ENCODE assay signal across 10 mouse cellular contexts in the genomic region with DNA sequence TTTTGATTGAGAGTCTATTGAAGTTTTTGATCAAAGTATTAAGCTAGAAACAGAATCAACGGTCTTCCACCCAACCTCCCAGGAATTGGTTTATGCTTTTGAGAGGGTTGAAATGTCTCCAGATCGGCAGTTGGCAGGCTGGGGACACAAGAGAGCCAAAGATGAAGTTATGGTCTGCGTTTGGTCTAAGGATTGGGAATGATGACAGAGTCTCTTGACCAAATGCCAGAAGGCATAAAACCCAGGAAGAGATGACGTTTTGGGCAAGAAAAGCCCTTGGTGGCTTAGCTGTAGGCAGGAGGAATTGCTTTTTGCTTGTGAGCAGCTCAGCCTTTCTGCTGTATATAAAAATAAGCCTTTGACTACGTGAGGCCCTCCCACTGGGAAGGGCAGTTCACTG.
A peak's percentile ranks its signal among the peaks of the same experiment; 100 is the strongest.
DNase-seq lines count a peak whose midpoint lies in the region; ATAC-seq and TF ChIP-seq lines count a peak whose summit lies in the region.
"Had no signal": no experiment of that assay in that cellular context is flagged by ENCODE, and none has a peak within 500 bp of the region (broad histone marks: within the 10 kb centered on the region; RNA-seq: fewer than 3 reads in every experiment).

No protein-coding gene starts in this region.

- no peaks in the 10 kb centered on the region for H3K4me1 ChIP-seq in hindbrain, postnatal 0 days (ENCODE audit: insufficient read depth, low read length)
- H3K4me1 ChIP-seq in hindbrain, embryonic 16.5 days (ENCODE audit: control insufficient read depth, insufficient read depth, low read depth, low read length) = no peaks in the 10 kb centered on the region; the same call in 1 of the 2 replicates
- H3K4me1 ChIP-seq in liver, embryonic 15.5 days (replicated peaks) = 0 out of 2 replicates have a peak, but pooled peaks cover 2% of the 10 kb centered on the region
- H3K4me1 ChIP-seq: megakaryocyte, embryonic 14.5 days had no signal

- ATAC-seq in hindbrain, postnatal 0 days = no peak
- no peak for ATAC-seq in hindbrain, embryonic 16.5 days
- no peak for ATAC-seq in liver, embryonic 15.5 days (ENCODE audit: insufficient read depth)
- ATAC-seq: Patski had no signal

- H3K36me3 ChIP-seq in hindbrain, postnatal 0 days (ENCODE audit: insufficient read depth, low read length) = no peaks in the 10 kb centered on the region
- H3K36me3 ChIP-seq in hindbrain, embryonic 16.5 days (ENCODE audit: control insufficient read depth, insufficient read depth, low read length) = no peaks in the 10 kb centered on the region
- no peaks in the 10 kb centered on the region for H3K36me3 ChIP-seq in liver, embryonic 15.5 days (replicated peaks)

- H3K27ac ChIP-seq in hindbrain, postnatal 0 days = no peak overlapping the region
- H3K27ac ChIP-seq in hindbrain, embryonic 16.5 days (ENCODE audit: low read depth, low read length) = no peak overlapping the region
- peak overlapping the region; percentile 9 for H3K27ac ChIP-seq in gastrocnemius, adult 2 months
- 0 out of 2 replicates have a peak overlapping the region, but pooled peaks have one; percentile 10 for H3K27ac ChIP-seq in liver, embryonic 15.5 days (replicated peaks)

- WGBS in hindbrain, postnatal 0 days = 44% methylated on average over 5 of the region's 5 CpGs
- WGBS in hindbrain, embryonic 16.5 days = 61% methylated on average over 5 of the region's 5 CpGs
- WGBS in liver, embryonic 15.5 days (ENCODE audit: insufficient replicate concordance) = 57% methylated on average over 5 of the region's 5 CpGs

- H3K4me2 ChIP-seq in hindbrain, postnatal 0 days (ENCODE audit: low read depth, low read length) = no peak overlapping the region
- H3K4me2 ChIP-seq in hindbrain, embryonic 16.5 days (ENCODE audit: low read length) = no peak overlapping the region
- H3K4me2 ChIP-seq in liver, embryonic 15.5 days = peak overlapping the region; percentile 36

- no peaks in the 10 kb centered on the region for H3K9me3 ChIP-seq in hindbrain, postnatal 0 days (ENCODE audit: low read length)
- no peaks in the 10 kb centered on the region for H3K9me3 ChIP-seq in hindbrain, embryonic 16.5 days (ENCODE audit: control insufficient read depth, low read length)
- H3K9me3 ChIP-seq in liver, embryonic 15.5 days (replicated peaks) = no peaks in the 10 kb centered on the region

- intact Hi-C loops in gastrocnemius, adult 2 months (cut with DNase I) = no loop called here

- TF ChIP-seq CTCF in hindbrain, postnatal 0 days (IDR thresholded peaks at IDR 0.05; ENCODE audit: low read depth) = no peak
- no peak for TF ChIP-seq CTCF in gastrocnemius, adult 2 months (IDR thresholded peaks at IDR 0.05)

- H3K4me3 ChIP-seq in hindbrain, postnatal 0 days (ENCODE audit: low read length) = no peak overlapping the region
- no peak overlapping the region for H3K4me3 ChIP-seq in hindbrain, embryonic 16.5 days (ENCODE audit: low read length)
- no peak overlapping the region for H3K4me3 ChIP-seq in gastrocnemius, adult 2 months
- peak overlapping the region; percentile 39 for H3K4me3 ChIP-seq in liver, embryonic 15.5 days (replicated peaks)
- H3K4me3 ChIP-seq: megakaryocyte, embryonic 14.5 days had no signal

- H3K9ac ChIP-seq in hindbrain, postnatal 0 days (replicated peaks; ENCODE audit: low read length) = no peak overlapping the region
- no peak overlapping the region for H3K9ac ChIP-seq in hindbrain, embryonic 16.5 days (ENCODE audit: low read depth, low read length)
- H3K9ac ChIP-seq in liver, embryonic 15.5 days = peak overlapping the region; percentile 12; the same call in 1 of the 2 replicates

- DNase-seq in hindbrain, postnatal 0 days (ENCODE audit: low spot score) = peak; percentile 47
- DNase-seq in NIH3T3 (ENCODE audit: low read depth) = peak; percentile 42
- DNase-seq in gastrocnemius, adult 2 months = peak; percentile 79
- DNase-seq in neural tube, embryonic 10.5 days (ENCODE audit: extremely low spot score, low spot score) = no peak
- DNase-seq in B cell, adult 2 months = no peak
- DNase-seq: kidney, postnatal 25 days had no signal

- no peaks in the 10 kb centered on the region for H3K27me3 ChIP-seq in hindbrain, postnatal 0 days (ENCODE audit: insufficient read depth, low read length)
- no peaks in the 10 kb centered on the region for H3K27me3 ChIP-seq in hindbrain, embryonic 16.5 days (replicated peaks; ENCODE audit: control insufficient read depth, insufficient read depth, low read length)
- no peaks in the 10 kb centered on the region for H3K27me3 ChIP-seq in liver, embryonic 15.5 days
- H3K27me3 ChIP-seq: Patski had no signal

Comparison
In these comparisons a context has a peak if more than half of its experiments do, and no peak if none do; other contexts are left out.
1. DNase-seq: peak in hindbrain, postnatal 0 days (single experiment), NIH3T3 (single experiment) and gastrocnemius, adult 2 months (single experiment); none in neural tube, embryonic 10.5 days (single experiment) and B cell, adult 2 months (0 of 2).
2. H3K27ac ChIP-seq: peak in gastrocnemius, adult 2 months (single experiment) and liver, embryonic 15.5 days (single experiment); none in hindbrain, postnatal 0 days (single experiment) and hindbrain, embryonic 16.5 days (single experiment).